Mouse (Mus musculus) heart, postnatal 14 days (tissue): ENCODE results near the gene Vhl. TPM values are rescaled to one million over a fixed set of nuclear protein-coding genes. Genes with fewer than 3 reads are reported as not detected.

Experiments used
- DNase-seq, 2 experiments: peaks; one replicate each; pipeline ENCODE4 v3.0.0; 2021 to 2022
- intact Hi-C: fragments of 180-260 bp; cut with DNase I; formaldehyde crosslinking; loops from one replicate; pipeline ENCODE4 v1.15.1; 2025
- long read RNA-seq, 2 experiments: library from polyadenylated mRNA; stranded (forward); transcript quantifications; one replicate each; pipeline ENCODE4 v2.0.0; 2021
- total RNA-seq, 2 experiments: library from RNA; stranded (reverse); gene quantifications; 2 replicates each; pipeline ENCODE4 v1.2.3; 2021

Vhl gene
- 10 to 100 TPM; 10.0 to 12.0 TPM for total RNA-seq
- long read RNA-seq, experiment 1, transcript Vhl-201 (3 exons, 2,792 nt), result major isoform, 27 of 30 reads
- long read RNA-seq, experiment 1, partial matches to known transcripts, result 0 of 30 reads
- long read RNA-seq, experiment 1, other reads (novel, unspliced or antisense), result 3 of 30 reads
- long read RNA-seq, experiment 2, transcript Vhl-201 (3 exons, 2,792 nt), result major isoform, 31 of 34 reads
- long read RNA-seq, experiment 2, partial matches to known transcripts, result 1 of 34 reads
- long read RNA-seq, experiment 2, other reads (novel, unspliced or antisense), result 2 of 34 reads

DNA sequence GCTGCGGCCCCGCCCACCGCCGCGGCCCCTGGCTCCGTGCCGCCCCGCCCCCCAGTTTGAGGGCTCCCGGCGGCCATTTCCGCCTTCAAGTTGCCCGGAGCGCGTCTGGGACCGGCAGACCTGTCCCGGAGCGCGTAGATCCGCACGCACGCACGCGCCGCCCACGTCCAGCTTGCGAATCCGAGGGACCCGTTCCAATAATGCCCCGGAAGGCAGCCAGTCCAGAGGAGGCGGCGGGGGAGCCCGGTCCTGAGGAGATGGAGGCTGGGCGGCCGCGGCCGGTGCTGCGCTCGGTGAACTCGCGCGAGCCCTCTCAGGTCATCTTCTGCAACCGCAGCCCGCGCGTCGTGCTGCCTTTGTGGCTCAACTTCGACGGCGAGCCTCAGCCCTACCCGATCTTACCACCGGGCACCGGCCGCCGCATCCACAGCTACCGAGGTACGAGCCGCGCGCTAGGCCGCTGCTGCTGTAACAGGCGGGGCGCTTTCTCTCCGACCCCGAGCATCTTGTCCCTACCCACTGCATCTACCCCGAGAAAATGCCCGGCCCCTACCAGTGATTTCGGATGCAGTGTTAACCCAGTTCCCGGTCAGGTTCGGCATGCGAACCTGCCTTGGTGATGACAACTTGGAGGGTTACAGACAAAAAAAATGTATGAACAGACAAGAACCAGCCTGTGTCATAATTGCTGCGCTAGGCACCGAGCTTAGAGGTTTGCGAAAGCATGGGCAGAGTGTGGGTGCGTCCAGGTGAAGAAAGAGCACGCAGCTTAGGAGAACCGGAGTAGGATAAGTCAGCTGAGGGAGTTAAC, at the start of gene Vhl:
TSS of gene Vhl (plus strand) at position 19 of the 811 bp plus-strand sequence.
- peak; percentile 90 for DNase-seq
- intact Hi-C loops, result no loop called here

DNA sequence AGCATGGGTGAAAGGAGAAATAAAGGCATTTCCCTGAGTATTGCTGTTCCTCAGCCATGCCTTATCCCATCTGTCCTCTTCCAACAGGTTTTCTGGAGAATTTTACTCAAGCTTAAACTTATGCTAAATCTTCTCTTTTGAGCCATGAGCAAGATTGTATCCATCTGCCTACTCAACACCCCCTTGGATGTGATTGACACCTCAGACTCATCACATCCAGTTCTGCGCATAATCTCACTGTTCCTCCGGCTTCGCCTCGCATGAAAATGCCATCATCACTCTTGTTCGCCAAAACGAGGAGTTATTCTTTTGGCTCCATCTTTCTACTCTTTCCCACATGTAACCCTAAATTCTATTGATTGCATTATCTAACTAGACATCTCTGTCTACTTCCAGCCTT, 47.7 kb upstream of the Vhl start:
- no peak for DNase-seq
- intact Hi-C loops, result no loop called here

DNA sequence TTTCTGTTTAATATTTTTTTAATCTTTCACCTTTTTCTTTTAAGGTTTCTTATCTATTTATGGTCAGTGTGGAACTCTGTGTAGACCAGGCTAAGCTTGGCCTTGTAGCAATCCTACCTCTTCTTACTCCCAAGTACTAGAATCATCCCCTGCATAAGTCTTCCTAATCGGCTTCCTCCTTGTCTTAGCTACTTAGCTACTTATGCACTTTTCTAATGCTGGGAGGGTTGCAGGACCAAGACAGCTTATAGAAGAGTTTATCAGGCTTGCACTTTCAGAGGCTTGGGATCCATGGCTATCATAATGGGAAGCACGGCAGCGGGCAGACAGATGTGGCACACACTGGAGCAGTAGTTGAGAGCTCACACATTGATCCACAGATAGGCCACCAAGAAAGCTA, 44.5 kb upstream of the Vhl start:
- no peak for DNase-seq
- intact Hi-C loops, result no loop called here

DNA sequence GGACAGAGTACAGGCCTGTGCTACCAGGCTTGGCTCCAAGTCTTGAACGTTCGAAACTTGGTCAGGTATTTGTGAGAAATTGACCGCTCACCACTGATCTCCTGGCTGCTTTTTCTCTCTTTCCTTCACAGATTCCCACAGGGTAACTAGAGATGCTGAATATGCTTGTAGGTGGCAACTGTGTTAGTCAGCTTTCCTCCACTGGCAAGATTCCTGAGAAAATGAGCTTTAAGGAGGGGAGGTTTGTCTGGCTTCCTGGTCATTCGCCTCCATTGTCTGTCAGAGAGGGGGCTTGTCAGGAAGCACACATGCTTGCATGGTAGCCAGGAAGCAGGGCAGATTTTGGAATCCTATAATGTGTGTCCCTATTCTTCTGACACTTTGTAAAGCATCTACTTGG, 40.7 kb upstream of the Vhl start:
- intact Hi-C loops, result no loop called here
- no peak for DNase-seq

DNA sequence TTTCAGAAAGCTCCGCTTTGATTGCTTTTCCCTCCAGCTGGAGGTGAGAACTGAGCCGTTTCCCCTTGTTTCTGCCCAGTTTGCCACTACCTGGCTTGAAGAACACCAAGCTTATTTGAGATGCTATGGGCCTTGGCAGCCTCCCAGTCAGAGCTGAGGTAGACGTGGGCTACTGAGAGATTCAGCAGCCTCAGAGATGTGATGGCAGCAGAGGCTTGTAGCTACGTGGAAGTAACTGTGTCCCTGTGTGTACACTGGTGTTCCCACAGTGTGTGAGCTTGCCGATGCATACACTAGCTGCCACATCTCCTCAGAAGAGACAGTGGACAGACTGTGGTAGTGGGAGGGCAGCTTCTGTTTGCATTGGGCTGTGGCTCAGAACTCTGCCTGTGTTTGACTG, 38.7 kb upstream of the Vhl start:
- intact Hi-C loops, result no loop called here
- DNase-seq, result no peak

DNA sequence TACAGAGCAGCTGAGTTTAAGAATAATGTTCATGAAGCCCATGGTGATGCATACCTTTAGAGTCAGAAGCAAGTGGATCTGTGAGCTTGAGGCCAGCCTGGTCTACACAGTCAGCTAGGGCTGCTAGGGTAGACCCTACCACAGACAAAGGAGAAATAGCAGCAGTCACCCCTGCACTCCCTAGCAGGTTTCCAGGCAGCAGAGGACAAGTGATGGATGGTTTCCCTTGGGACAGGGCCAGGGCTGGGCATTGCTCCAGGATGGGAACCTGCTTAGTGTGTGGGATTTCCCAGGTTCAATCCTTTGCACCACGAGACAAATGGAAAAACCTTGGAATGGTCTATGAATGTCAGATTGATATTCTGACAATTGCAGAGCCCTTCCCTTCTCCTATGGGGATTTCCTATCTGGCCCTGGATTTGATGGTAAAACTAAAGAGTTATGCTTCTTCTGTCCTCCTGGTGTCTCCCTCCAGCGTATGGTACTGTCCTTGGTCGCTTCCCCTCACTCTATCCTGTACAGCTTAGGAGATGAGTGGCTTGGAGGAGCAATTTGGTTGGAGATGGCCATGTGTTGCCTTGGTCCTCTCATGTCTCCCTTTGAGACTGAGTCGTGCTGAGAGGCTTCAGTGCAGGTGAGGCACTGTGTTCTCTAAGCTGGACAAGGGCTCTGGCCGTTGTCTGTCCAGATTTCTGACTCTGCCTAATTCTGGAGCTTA, 37.1 kb upstream of the Vhl start:
- intact Hi-C loops, result no loop called here
- DNase-seq, result peak in 1 of 2 experiments; percentile 38

DNA sequence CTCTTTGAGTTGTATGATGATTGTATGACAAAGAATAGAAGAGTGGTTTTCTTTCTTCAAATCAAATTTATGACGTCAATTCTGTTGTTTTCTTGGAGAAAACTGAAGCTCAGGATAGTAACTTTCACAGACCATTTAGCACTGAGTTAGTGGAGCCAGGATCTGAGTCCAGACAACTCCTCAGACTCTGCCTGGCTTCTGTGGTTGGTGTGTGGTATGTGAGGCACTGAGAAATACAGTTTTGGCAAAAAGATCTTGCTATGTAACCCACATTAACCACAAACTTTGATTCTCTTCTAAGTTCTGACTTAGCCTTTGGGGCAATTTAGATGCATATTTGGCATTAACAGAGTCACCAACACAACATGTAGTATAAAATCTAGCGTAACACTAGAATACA, 31.1 kb upstream of the Vhl start:
- intact Hi-C loops, result no loop called here
- DNase-seq, result no peak

DNA sequence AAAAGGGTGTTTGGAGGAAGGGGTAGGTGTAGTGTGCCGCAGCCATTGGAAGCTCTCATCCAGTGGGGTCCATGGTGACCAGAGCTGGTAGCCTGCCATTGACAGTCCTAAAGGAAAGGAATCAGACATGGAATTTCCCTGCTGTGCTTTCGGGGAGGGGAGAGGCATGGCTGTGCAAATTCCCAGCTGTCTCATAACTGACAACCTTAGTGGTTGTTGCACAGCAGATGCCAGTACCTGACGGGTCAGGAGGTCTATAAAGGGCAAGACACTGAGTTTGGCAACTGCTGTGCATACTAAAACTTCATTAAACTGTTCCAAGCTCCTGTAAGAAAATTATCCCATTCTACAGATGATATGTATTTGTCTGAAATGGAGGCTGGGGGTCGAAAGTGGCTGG, 25.8 kb upstream of the Vhl start:
- no peak for DNase-seq
- intact Hi-C loops, result no loop called here

DNA sequence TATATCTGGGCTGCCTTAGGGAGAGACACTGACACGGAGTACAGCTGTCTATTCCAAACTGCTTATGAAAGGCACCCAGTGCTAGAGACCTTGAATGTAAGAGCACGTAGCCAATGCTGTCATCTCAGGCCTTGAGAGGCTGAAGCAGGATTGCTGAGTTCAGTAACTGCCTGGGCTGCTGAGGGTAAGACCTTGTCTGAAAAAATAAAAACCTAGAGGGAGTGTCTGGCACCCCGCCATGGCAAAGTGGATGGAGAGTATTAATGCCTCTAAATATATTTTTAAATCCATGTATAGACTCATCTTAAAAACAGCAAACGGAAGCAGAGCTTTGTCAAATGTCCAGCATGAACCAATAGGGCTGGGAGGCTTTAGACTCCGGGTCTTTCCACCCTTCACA, 23.9 kb upstream of the Vhl start:
- intact Hi-C loops, result no loop called here
- no peak for DNase-seq

DNA sequence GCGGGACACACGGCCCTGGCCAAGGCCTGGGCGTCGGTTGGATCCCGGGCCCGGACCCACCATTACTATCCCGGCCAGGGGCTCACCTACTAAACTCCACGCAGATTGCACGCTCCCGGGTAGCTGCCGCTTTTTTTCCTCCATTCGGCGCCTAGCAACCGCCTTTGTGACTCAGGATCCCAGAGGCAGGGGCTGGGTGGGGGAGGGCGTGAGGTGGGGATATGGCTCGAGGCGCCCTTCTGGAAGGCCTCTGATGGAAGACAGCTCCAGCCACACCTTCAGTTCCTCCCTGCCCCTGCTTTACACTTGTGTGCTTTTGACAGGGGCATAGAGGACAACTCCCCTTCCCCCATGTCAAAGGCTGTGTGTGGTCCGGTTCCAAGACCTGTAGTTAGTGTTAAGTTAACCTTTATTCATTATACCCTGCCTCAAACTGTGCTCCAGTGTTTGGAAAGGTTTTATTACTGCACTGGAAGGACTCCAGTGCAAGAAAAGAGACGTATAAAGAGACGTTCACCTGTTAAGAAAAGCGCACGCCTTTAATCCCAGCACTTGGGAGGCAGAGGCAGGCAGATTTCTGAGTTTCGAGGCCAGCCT, 23.1 kb upstream of the Vhl start, which contains the start of gene Fancd2os:
TSS of gene Fancd2os (minus strand) at position 173 of the 597 bp plus-strand sequence.
- no peak for DNase-seq
- intact Hi-C loops, result no loop called here

DNA sequence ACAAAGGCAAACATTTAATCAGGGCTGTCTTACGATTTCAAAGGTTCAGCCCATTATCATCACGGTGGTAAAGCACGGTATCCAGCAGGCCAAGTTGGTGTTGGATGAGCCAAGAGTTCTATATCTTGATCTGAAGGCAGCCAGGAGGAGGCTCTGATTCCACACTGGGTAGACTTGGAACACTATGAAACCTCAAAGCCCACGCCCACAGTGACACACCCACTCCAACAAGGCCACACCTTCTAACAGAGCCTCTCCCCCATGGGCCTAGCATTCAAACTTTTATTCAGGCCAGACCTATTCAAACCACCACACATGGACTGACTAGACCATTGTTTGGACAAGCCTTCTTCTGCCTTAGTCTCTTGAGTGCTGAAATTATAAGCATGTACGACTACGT, 20.9 kb upstream of the Vhl start:
- intact Hi-C loops, result no loop called here

DNA sequence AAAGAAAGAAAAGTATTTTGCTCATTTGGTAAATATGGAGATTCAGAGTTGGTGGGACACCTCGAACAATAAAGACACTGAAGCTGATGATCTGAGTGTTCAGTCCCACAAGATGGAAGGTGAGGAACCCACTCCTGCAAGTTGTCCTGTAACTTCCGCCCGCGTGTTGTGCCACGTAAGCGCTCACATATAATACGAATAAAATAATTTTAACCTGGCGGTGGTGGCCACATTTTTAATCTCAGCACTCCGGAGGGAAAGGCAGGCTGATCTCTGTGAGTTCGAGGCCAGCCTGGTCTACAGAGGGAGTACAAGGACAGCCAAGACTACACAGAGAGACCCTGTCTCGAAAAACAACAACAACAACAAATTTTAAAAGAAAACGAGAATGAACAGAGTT, 19.8 kb upstream of the Vhl start:
- DNase-seq, result no peak
- intact Hi-C loops, result no loop called here

More for the DNA sequence above, 20.9 kb upstream of the Vhl start:
- no peak for DNase-seq

DNA sequence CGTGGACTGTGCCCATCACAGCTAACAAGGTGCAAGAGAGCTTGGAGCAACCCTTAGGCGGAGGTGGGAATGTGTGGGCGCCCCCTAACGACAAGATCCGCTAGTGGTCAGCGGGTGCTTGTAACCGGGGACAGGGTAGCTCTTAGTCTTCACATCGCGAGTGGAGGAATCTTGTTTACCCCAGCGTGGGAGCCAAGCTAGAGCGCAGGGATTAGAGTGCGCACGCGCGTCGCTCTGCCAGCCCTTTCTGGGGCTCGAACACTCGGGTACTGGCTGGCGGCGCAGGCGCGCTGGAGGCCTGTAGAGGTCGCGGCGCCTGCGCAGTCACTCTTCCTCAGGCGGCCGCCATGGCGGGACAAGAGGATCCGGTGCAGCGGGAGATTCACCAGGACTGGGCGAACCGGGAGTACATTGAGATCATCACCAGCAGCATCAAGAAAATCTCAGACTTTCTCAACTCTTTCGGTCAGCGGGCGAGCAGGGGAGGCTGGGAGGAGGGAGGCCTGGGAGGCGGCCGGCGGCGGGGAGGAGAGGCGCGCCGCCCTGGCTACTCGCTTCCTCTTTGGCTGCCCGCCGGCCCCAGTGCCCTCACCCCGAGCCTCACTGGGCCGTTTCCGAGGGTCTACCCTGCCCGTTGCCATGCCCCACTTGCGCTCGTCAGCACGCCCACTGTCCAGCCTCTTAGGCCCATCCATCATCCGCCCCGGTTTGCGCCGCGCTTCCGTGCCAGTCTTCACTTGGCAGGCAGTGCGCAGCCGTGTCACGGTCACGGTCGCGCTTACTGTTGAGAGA, 19.1 kb upstream of the Vhl start, which contains the start of gene Brk1:
TSS of gene Brk1 (plus strand) at position 341 of the 792 bp plus-strand sequence.
- intact Hi-C loops, result loop anchor here (5.0 kb wide), 1 partner anchor 72 kb away; the partner anchor contains the start of genes Emc3 and Fancd2
- DNase-seq, result peak; percentile 88 to 93

DNA sequence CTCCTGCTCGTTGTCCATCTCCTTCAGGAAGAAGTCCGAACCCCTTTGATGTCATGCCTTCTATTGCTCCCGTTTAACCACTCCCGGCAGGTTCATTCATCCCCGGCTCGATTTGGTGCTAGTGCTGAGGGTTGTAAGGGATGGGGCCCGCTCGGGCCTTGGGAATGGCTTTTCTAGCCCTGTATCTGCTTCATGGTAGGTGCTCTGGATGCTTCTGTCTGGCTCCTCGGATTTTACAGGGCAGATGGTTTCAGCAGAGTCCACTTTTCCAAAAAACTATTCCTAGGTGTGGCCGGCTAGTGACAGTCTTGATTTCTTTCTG, 18.6 kb upstream of the Vhl start:
- intact Hi-C loops, result loop anchor here (5.0 kb wide), 1 partner anchor 73 kb away; the partner anchor contains the start of genes Emc3 and Fancd2

DNA sequence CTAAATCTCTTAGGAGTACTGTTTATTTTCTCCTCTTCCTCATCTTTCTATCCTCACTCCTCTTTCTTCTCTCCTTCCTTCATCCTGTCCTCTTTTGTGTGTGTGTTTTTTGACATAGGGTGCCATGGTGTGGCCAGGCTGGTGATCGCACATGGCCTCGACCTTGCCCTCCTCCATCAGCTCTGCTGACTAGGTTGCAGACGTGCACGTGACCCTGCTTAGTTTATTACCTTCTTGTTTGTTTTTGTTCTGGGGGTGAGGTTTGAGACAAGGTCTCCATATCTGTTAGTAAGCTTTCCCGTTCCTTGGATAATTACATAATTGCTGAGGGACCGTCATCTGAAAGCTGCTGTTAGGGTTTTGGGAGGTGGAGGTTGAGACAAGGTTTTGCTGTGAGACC, 14.9 kb upstream of the Vhl start:
- intact Hi-C loops, result loop anchor here (5.0 kb wide), 1 partner anchor 77 kb away; the partner anchor contains the start of genes Emc3 and Fancd2

More for the DNA sequence above, 18.6 kb upstream of the Vhl start:
- DNase-seq, result no peak

DNA sequence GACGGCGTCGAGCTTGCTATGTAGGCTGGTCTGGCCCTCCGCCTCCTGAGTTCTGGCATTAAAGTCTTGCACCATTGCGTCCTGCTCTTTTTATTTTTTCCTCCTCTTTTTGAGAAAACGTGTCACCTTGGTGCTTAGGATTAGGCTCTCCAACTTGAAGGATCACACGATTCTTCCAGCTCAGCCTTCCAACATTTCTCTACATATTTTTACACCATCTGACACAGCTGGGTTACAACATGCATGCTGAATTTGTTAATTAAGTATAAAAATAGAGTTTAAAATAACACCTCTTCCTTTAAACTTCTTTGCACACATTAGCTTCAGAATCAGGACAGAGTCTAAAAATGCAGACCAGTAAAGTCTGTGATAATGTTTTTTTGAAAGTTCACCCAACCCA, 14.5 kb upstream of the Vhl start:
- DNase-seq, result no peak
- intact Hi-C loops, result loop anchor here (5.0 kb wide), 1 partner anchor 77 kb away; the partner anchor contains the start of genes Emc3 and Fancd2

More for the DNA sequence above, 14.9 kb upstream of the Vhl start:
- DNase-seq, result no peak

DNA sequence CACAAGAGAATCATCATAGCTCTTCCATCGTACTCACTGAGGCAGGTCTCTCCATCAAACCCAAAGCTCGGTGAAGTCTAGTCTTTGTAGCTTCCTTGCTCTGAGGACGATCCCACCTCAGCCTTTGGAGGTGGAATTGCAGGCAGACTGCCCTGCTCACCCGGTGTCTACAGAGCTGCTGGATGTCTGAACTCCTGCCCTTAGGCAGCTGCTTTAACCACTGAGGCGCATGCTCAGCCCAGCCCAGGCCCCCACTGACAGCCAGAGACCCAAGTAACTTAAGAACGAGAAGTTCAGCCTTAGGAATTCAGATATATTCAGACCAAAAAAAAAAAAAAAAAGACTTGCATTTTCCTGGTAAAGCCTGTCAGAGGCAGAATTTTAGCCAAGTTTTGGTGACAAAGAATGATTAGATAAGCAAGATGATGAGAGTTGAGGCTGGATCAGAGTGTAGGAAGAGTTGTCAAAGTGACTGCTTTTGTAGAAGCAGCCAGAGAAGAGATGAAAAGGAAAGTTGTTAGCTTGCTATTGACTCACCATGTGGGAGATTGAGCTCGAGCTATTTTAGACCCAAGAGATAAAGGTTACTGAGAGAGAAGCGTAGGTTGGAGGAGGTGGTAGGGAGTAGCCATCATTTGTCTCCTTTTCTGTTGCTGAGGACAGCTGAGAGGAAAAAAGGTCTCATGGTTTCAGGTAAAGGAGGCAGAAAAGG, 11.3 kb upstream of the Vhl start:
- peak; percentile 16 to 23 for DNase-seq
- intact Hi-C loops, result no loop called here

DNA sequence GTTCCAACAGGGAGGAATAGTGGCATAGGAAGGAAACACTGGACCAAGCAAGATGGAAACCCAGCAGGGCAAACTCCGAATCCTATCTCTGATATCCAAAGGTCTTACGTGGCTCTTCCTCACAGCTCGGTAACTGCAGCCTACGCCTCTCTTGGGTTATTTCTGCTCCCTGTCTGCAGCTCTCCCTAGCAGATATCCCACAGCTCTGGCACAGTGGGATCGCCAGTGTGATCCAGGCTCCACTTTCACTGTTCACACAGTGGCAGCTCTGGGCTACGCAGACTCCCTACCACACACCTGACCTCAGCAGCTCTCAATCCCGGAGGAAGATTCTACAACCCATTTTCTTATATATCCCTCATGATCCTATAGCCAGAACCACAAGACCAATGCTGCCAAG, 9.6 kb upstream of the Vhl start:
- no peak for DNase-seq
- intact Hi-C loops, result no loop called here

DNA sequence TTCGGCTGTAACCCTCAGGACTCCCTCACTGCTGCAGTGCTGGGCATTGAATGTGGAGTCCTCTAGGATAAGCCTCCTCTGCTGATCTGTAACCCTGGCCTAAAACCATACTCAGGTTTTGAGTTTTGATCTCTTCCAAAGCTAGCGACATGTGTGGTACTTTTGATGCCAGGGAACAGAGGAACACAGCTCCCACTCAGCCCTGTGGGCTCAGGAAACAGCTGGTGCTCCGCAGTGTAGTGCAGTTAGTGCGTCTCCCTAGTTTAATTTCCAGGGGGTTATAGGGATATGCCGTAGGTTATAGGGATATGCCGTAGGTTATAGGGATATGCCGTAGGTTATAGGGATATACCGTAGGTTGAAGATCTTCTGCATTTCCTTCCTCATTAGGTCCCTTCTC, 8.8 kb upstream of the Vhl start:
- intact Hi-C loops, result no loop called here
- no peak for DNase-seq
